Mouse (Mus musculus): ENCODE results near the gene Prkcd.

DNA sequence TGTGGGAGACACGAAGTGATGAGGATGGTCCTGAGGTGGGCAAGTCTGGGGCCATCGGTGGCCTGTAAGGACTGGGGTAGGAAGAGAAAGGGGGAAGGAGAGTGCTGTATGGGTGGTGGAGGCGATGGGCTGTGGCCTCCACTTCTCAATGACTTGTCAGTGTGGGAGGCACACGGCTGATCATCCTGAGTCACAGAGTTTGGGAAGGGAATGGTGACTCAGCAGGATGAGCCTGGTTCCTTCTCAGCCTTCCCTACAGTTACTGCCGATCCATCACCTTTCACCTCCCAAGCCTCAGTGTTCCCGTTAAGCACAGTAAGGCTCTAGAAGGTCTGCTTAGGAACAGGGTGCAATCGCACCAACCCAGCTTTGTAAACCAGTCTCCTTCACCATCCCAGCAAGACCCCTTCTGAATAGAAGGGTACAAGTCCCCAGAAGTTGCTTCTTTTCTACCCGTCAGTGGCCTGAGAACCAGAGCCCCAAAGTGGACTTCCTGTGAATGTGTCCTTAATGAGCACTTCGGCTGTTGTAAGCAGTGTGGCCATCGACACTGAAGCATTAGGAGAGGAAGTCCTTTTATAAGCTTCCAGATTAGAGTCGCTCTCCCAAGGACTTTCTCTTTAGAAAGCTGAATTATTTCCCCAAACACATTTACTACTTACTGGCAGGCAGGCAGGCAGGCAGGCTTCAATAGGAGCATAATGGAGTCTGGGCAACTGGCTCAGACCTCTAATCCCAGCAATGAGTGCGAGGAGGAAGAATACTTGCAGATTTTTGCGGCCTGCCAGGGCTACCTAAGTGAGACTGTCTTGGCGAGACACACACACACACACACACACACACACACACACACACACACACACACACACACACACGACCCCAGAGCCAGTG lies 45.3 kb upstream of the Prkcd start:
- TF ChIP-seq CTCF (IDR thresholded peaks at IDR 0.05; ENCODE audit: control insufficient read depth, insufficient read depth, insufficient read length) = no peak
- no peak for TF ChIP-seq MYOD1 (IDR thresholded peaks at IDR 0.05; ENCODE audit: control insufficient read depth, insufficient read length, low read depth)
